Mouse (Mus musculus): ENCODE results near the gene Setd7. TPM values are rescaled to one million over a fixed set of nuclear protein-coding genes. Genes with fewer than 3 reads are reported as not detected.

Gene Setd7
- 14.7 TPM for polyA plus RNA-seq (2017; shearing (Covaris generic))

DNA sequence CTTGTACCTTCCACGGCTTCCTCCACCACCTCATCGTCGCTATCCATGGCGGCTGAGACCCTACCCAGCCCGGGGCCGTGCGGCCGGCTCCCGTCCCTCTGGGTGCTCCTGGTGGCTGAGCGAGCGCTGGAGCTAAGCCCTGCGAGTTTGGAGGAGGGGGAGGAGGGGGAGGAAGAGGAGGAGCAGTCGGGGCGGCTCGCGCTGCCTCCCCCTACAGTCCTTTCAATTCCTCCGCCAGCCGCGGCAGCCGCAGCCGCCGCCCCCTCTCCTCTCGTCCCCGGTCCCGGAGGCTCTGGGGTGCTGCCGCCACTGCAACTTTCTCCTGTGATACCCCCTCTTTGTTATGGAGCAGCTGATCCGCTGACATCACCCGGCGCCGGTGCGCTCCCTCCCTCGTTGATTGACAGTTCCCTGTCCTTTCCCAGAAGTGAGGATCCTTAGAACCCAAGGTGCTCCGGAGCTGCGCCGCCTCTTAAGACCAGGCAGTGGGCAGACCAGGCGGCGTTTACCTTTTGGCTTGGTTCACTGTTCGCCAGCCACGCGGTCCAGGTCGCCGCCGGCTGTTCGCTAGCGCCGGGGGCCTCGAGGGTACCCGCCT, at the start of gene Setd7:
Gene Setd7, minus strand, starts transcription at position 369 of the 598 bp plus-strand sequence.

DNA sequence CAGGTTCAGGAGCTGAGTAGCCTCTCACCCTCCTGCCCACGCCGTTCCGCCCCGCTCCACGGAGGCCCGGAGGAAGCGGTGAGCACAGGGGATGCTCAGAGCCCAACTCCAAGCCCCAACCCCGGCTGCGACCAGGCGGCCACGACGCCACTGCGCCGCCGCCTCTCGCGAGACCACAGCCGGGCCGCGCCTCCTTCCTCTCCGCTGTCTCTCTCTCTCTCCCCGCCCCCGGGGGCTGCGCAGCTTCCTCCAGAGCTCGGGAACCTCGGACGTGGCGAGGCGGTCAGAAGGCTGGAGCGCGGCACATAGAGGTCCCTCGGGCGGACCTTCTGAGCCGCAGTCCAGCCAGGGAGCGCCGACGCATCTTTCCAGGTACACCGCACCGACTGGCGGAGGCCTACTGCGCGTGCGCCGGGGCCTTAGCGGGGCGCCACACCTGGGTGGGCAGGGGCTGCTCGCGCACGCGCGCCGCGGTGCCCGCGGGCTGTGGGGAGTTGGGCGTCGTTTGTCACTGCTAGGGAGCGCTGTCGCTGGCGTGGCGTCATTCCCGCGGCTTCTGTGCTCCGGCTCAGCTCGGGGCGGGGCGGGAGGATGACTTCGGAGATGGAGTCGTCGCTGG, 76.8 kb downstream of the Setd7 start, which contains the start of gene Rab33b:
Gene Rab33b, plus strand, starts transcription at position 180 of the 619 bp plus-strand sequence.

Other genes with a start within 250 kb of the Setd7 start
- 110 TPM for gene Elf2, start 220.2 kb downstream of the Setd7 start, polyA plus RNA-seq (2017; shearing (Covaris generic))
- gene Mgarp, start 164.1 kb downstream of the Setd7 start, polyA plus RNA-seq (2017; shearing (Covaris generic)), result 1.4 TPM
- 92.6 TPM for gene Ndufc1, start 151.9 kb downstream of the Setd7 start, polyA plus RNA-seq (2017; shearing (Covaris generic))
- 84.4 TPM for gene Naa15, start 145.7 kb downstream of the Setd7 start, polyA plus RNA-seq (2017; shearing (Covaris generic))
- 31.7 TPM for gene Rab33b, start 77.0 kb downstream of the Setd7 start, polyA plus RNA-seq (2017; shearing (Covaris generic))
- 50.6 TPM for gene Mgst2, start 99.5 kb upstream of the Setd7 start, polyA plus RNA-seq (2017; shearing (Covaris generic))

All from effector memory CD4-positive, alpha-beta T cell, adult 5 months (primary cell).